Mouse (Mus musculus): ENCODE data around the gene Zfp579. TPM values are rescaled to one million over a fixed set of nuclear protein-coding genes. Genes with fewer than 3 reads are reported as not detected.
A peak's percentile ranks its signal among the peaks of the same experiment; 100 is the strongest.

The Zfp579 gene
- polyA plus RNA-seq, 1 experiment from 2014 or later: 31.3 TPM

- Histone ChIP-seq H3K9me3 (replicated peaks; ENCODE audit: control insufficient read depth, low read length) (0 out of 2 replicates have a peak, but pooled peaks cover 2% of the 10 kb centered on the region), H3K4me2 (ENCODE audit: low read depth, low read length) (no peak overlapping the region), H3K4me1 (ENCODE audit: control insufficient read depth, insufficient read depth, low read length) (peaks cover 9% of the 10 kb centered on the region), H3K27me3 (ENCODE audit: control insufficient read depth, insufficient read depth, low read length) (no peaks in the 10 kb centered on the region), H3K36me3 (ENCODE audit: control insufficient read depth, insufficient read depth) (no peaks in the 10 kb centered on the region), H3K9ac (ENCODE audit: low read length) (no peak overlapping the region), H3K4me3 (ENCODE audit: low read length) (no peak overlapping the region), H3K27ac (ENCODE audit: low read length) (peak overlapping the region; percentile 61)
- 35% methylated on average over 18 of the region's 18 CpGs for WGBS
- ATAC-seq (replicated peaks; ENCODE audit: extremely low read depth, insufficient read depth, low FRiP score): peak; percentile 85
Measured at GRCm38 (mm10) chr7:4972321-4973047, 23.5 kb downstream of the Zfp579 start.

DNA sequence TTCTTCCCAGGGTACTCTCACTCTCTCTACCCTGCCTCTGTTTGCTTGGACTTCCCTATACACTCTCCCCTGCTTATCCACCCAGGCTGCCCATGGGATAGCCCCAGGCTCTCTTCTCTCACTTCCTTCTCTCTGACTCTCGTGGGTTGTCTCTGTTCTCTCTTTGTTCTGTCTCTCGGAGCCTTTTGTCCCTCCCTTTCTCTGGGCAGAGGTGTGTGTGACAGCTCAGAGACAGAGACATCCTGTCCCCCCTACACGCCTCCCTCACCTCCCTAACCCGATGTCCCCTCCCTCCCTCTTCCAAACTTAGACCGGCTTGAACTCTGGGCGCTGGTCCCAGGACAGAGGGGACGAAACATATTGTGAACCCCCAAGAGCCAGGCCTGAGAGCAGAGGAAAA is 24.2 kb downstream of the Zfp579 start:
- Histone ChIP-seq H3K4me2 (ENCODE audit: low read depth, low read length) (no peak overlapping the region), H3K27me3 (ENCODE audit: control insufficient read depth, insufficient read depth, low read length) (no peaks in the 10 kb centered on the region), H3K9me3 (replicated peaks; ENCODE audit: control insufficient read depth, low read length) (no peaks in the 10 kb centered on the region), H3K9ac (ENCODE audit: low read length) (0 out of 2 replicates have a peak overlapping the region, but pooled peaks have one; percentile 18), H3K4me3 (ENCODE audit: low read length) (no peak overlapping the region), H3K27ac (ENCODE audit: low read length) (peak overlapping the region; percentile 61), H3K4me1 (ENCODE audit: control insufficient read depth, insufficient read depth, low read length) (peaks cover 9% of the 10 kb centered on the region), H3K36me3 (ENCODE audit: control insufficient read depth, insufficient read depth) (no peaks in the 10 kb centered on the region)
- 20% methylated on average over 7 of the region's 7 CpGs for WGBS
- no peak; the same call in 1 of the 2 replicates for ATAC-seq (replicated peaks; ENCODE audit: extremely low read depth, insufficient read depth, low FRiP score)

DNA sequence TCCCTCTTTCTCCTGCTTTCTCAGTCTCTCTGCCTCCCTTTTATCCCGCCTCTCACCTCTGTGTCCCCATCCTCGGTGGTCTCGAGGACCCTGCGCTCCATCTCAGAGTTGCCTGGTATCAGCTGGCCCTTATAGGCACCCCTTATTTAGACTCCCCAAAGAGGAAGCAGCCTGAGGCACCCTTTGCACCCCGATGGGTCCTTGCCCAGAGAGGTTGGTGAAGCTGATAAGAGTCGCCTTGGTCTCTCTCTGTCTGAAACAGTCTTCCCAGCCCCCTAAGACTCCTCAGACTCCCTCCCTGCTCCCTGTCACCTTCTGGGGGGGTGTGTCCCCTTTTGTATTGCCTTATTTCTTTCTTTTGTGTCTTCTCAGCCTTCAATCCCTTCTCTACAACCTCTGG is 24.9 kb downstream of the Zfp579 start, which contains the start of gene Sbk3:
Sbk3 (minus strand) TSS at position 101 of the 400 bp plus-strand sequence.
- H3K36me3 ChIP-seq (ENCODE audit: control insufficient read depth, insufficient read depth): no peaks in the 10 kb centered on the region
- H3K4me1 ChIP-seq (ENCODE audit: control insufficient read depth, insufficient read depth, low read length): peaks cover 9% of the 10 kb centered on the region
- peak within 1 kb of the TSS; percentile 61 for H3K27ac ChIP-seq (ENCODE audit: low read length)
- no peaks in the 10 kb centered on the region for H3K9me3 ChIP-seq (replicated peaks; ENCODE audit: control insufficient read depth, low read length)
- 0 out of 2 replicates have a peak within 1 kb of the TSS, but pooled peaks have one; percentile 18 for H3K9ac ChIP-seq (ENCODE audit: low read length)
- ATAC-seq (replicated peaks; ENCODE audit: extremely low read depth, insufficient read depth, low FRiP score): no peak
- H3K27me3 ChIP-seq (ENCODE audit: control insufficient read depth, insufficient read depth, low read length): no peaks in the 10 kb centered on the region
- H3K4me2 ChIP-seq (ENCODE audit: low read depth, low read length): no peak within 1 kb of the TSS
- WGBS: 36% methylated on average over 6 of the region's 6 CpGs
- no peak within 1 kb of the TSS for H3K4me3 ChIP-seq (ENCODE audit: low read length)

GRCm38 (mm10) chr7:4964988-4965387 is 31.0 kb downstream of the Zfp579 start:
- Histone ChIP-seq H3K27ac (ENCODE audit: low read length) (no peak overlapping the region), H3K4me2 (ENCODE audit: low read depth, low read length) (no peak overlapping the region), H3K27me3 (ENCODE audit: control insufficient read depth, insufficient read depth, low read length) (no peaks in the 10 kb centered on the region), H3K9me3 (replicated peaks; ENCODE audit: control insufficient read depth, low read length) (no peaks in the 10 kb centered on the region), H3K4me3 (ENCODE audit: low read length) (no peak overlapping the region), H3K9ac (ENCODE audit: low read length) (no peak overlapping the region), H3K4me1 (ENCODE audit: control insufficient read depth, insufficient read depth, low read length) (no peaks in the 10 kb centered on the region), H3K36me3 (ENCODE audit: control insufficient read depth, insufficient read depth) (no peaks in the 10 kb centered on the region)
- 69% methylated on average over 5 of the region's 5 CpGs for WGBS
- no peak for ATAC-seq (replicated peaks; ENCODE audit: extremely low read depth, insufficient read depth, low FRiP score)

GRCm38 (mm10) chr7:4964272-4964671 is 31.7 kb downstream of the Zfp579 start, which contains the start of gene Sbk2:
TSS of gene Sbk2 (minus strand) at chr7:4964406.
- Histone ChIP-seq H3K4me1 (ENCODE audit: control insufficient read depth, insufficient read depth, low read length) (no peaks in the 10 kb centered on the region), H3K9ac (ENCODE audit: low read length) (0 out of 2 replicates have a peak within 1 kb of the TSS, but pooled peaks have one; percentile 21), H3K27me3 (ENCODE audit: control insufficient read depth, insufficient read depth, low read length) (no peaks in the 10 kb centered on the region), H3K4me2 (ENCODE audit: low read depth, low read length) (peak within 1 kb of the TSS; percentile 47), H3K36me3 (ENCODE audit: control insufficient read depth, insufficient read depth) (no peaks in the 10 kb centered on the region), H3K4me3 (ENCODE audit: low read length) (no peak within 1 kb of the TSS), H3K9me3 (replicated peaks; ENCODE audit: control insufficient read depth, low read length) (no peaks in the 10 kb centered on the region), H3K27ac (ENCODE audit: low read length) (no peak within 1 kb of the TSS)
- WGBS: 4% methylated on average over 10 of the region's 10 CpGs
- peak; percentile 91 for ATAC-seq (replicated peaks; ENCODE audit: extremely low read depth, insufficient read depth, low FRiP score)

DNA sequence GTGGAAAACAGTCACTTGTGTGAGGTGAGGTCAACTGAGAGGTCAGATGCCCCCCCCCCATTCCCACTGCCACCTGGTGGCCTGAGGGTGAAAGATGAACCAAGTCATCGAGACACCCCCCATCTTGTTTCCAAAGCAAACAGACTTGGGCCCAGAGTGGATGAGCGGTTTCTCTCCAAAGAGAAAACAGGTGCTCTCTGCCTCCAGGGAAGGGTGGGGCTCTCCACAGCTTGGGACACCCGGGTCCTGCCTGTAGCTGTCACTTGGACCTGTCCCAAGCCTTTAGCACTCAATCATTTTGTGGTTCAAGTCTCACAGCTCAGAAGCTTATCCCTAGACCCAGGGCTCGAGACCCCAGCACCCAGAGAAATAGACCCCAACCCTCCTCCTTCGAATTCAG is 32.4 kb downstream of the Zfp579 start:
- Histone ChIP-seq H3K27ac (ENCODE audit: low read length) (no peak overlapping the region), H3K9ac (ENCODE audit: low read length) (no peak overlapping the region), H3K4me2 (ENCODE audit: low read depth, low read length) (no peak overlapping the region), H3K27me3 (ENCODE audit: control insufficient read depth, insufficient read depth, low read length) (no peaks in the 10 kb centered on the region), H3K9me3 (replicated peaks; ENCODE audit: control insufficient read depth, low read length) (no peaks in the 10 kb centered on the region), H3K36me3 (ENCODE audit: control insufficient read depth, insufficient read depth) (no peaks in the 10 kb centered on the region), H3K4me1 (ENCODE audit: control insufficient read depth, insufficient read depth, low read length) (no peaks in the 10 kb centered on the region), H3K4me3 (ENCODE audit: low read length) (no peak overlapping the region)
- WGBS: 69% methylated on average over 5 of the region's 5 CpGs
- no peak for ATAC-seq (replicated peaks; ENCODE audit: extremely low read depth, insufficient read depth, low FRiP score)

DNA sequence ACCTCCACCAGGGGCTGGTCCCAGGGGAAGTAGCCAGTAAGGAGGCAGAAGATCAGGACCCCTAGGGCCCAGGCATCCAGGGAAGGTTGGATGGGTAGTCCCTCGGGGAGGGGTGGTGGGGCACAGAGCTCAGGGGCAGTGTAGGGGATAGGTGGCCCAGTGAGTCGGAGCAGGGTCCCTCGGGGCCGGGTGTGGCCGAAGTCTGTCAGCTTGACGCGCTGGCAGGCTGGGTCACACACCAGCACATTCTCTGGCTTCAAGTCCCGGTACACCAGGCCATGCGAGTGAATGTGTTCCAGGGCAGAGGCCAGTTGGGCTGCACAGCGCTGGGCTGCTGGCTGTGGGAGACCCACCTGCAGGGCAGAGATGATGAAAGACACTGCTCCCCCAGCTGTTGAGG is 38.6 kb downstream of the Zfp579 start:
- Histone ChIP-seq H3K27me3 (ENCODE audit: control insufficient read depth, insufficient read depth, low read length) (no peaks in the 10 kb centered on the region), H3K27ac (ENCODE audit: low read length) (no peak overlapping the region), H3K4me2 (ENCODE audit: low read depth, low read length) (no peak overlapping the region), H3K9me3 (replicated peaks; ENCODE audit: control insufficient read depth, low read length) (no peaks in the 10 kb centered on the region), H3K4me3 (ENCODE audit: low read length) (no peak overlapping the region), H3K36me3 (ENCODE audit: control insufficient read depth, insufficient read depth) (no peaks in the 10 kb centered on the region), H3K4me1 (ENCODE audit: control insufficient read depth, insufficient read depth, low read length) (peaks cover 12% of the 10 kb centered on the region), H3K9ac (ENCODE audit: low read length) (no peak overlapping the region)
- WGBS: 65% methylated on average over 10 of the region's 10 CpGs
- ATAC-seq (replicated peaks; ENCODE audit: extremely low read depth, insufficient read depth, low FRiP score): no peak

GRCm38 (mm10) chr7:4953815-4954445 is 42.0 kb downstream of the Zfp579 start:
- WGBS: 13% methylated on average over 10 of the region's 10 CpGs

More at GRCm38 (mm10) chr7:4953815-4954445, 42.0 kb downstream of the Zfp579 start:
- no peaks in the 10 kb centered on the region for H3K27me3 ChIP-seq (ENCODE audit: control insufficient read depth, insufficient read depth, low read length)
- ATAC-seq (replicated peaks; ENCODE audit: extremely low read depth, insufficient read depth, low FRiP score): peak; percentile 84
- no peaks in the 10 kb centered on the region for H3K36me3 ChIP-seq (ENCODE audit: control insufficient read depth, insufficient read depth)
- H3K4me3 ChIP-seq (ENCODE audit: low read length): no peak overlapping the region
- H3K9ac ChIP-seq (ENCODE audit: low read length): no peak overlapping the region; the same call in 1 of the 2 replicates
- no peak overlapping the region for H3K4me2 ChIP-seq (ENCODE audit: low read depth, low read length)
- peak overlapping the region; percentile 76 for H3K27ac ChIP-seq (ENCODE audit: low read length)
- H3K4me1 ChIP-seq (ENCODE audit: control insufficient read depth, insufficient read depth, low read length): peaks cover 14% of the 10 kb centered on the region
- H3K9me3 ChIP-seq (replicated peaks; ENCODE audit: control insufficient read depth, low read length): no peaks in the 10 kb centered on the region
